Mouse (Mus musculus): ENCODE results near the gene Vps37c. TPM values are rescaled to one million over a fixed set of nuclear protein-coding genes. Genes with fewer than 3 reads are reported as not detected.

The Vps37c gene
- polyA plus RNA-seq, 1 experiment from 2014 or later, result 32.5 TPM

- H3K9ac ChIP-seq, result no peak overlapping the region
- H3K4me3 ChIP-seq (replicated peaks), result no peak overlapping the region
- no peak overlapping the region for H3K27ac ChIP-seq
- H3K9me3 ChIP-seq, result no peaks in the 10 kb centered on the region
- H3K4me2 ChIP-seq, result no peak overlapping the region
- 95% methylated on average over 4 of the region's 4 CpGs for WGBS
- no peaks in the 10 kb centered on the region for H3K27me3 ChIP-seq
- peaks cover 47% of the 10 kb centered on the region for H3K4me1 ChIP-seq
- no peaks in the 10 kb centered on the region for H3K36me3 ChIP-seq (replicated peaks)
- no peak for ATAC-seq (ENCODE audit: low FRiP score)
Observed at GRCm38 (mm10) chr19:10691121-10691520, 2.6 kb downstream of the Vps37c start.

- no peak overlapping the region for H3K27ac ChIP-seq
- ATAC-seq (ENCODE audit: low FRiP score), result no peak
- H3K4me2 ChIP-seq, result no peak overlapping the region
- H3K9ac ChIP-seq, result no peak overlapping the region
- no peaks in the 10 kb centered on the region for H3K27me3 ChIP-seq
- H3K36me3 ChIP-seq (replicated peaks), result no peaks in the 10 kb centered on the region
- WGBS, result 83% methylated on average over 3 of the region's 3 CpGs
- peaks cover 48% of the 10 kb centered on the region for H3K4me1 ChIP-seq
- no peak overlapping the region for H3K4me3 ChIP-seq (replicated peaks)
- no peaks in the 10 kb centered on the region for H3K9me3 ChIP-seq
Observed at GRCm38 (mm10) chr19:10691660-10692059, 3.1 kb downstream of the Vps37c start.

GRCm38 (mm10) chr19:10692361-10692760 lies 3.8 kb downstream of the Vps37c start:
- H3K36me3 ChIP-seq (replicated peaks), result no peaks in the 10 kb centered on the region
- H3K9me3 ChIP-seq, result no peaks in the 10 kb centered on the region
- peaks cover 54% of the 10 kb centered on the region for H3K4me1 ChIP-seq
- WGBS, result 92% methylated on average over 4 of the region's 4 CpGs
- H3K9ac ChIP-seq, result no peak overlapping the region
- no peak for ATAC-seq (ENCODE audit: low FRiP score)
- H3K27me3 ChIP-seq, result no peaks in the 10 kb centered on the region
- no peak overlapping the region for H3K4me2 ChIP-seq
- no peak overlapping the region for H3K27ac ChIP-seq
- no peak overlapping the region for H3K4me3 ChIP-seq (replicated peaks)

- Histone ChIP-seq H3K27me3 (no peaks in the 10 kb centered on the region), H3K4me1 (peaks cover 60% of the 10 kb centered on the region), H3K27ac (no peak overlapping the region), H3K4me2 (no peak overlapping the region), H3K9me3 (no peaks in the 10 kb centered on the region), H3K4me3 (replicated peaks) (no peak overlapping the region), H3K36me3 (replicated peaks) (no peaks in the 10 kb centered on the region), H3K9ac (no peak overlapping the region)
- WGBS, result 89% methylated on average over 10 of the region's 10 CpGs
- no peak for ATAC-seq (ENCODE audit: low FRiP score)
Observed at GRCm38 (mm10) chr19:10693926-10694682, 5.6 kb downstream of the Vps37c start.

- Histone ChIP-seq H3K36me3 (replicated peaks) (no peaks in the 10 kb centered on the region), H3K27ac (peak overlapping the region; percentile 76), H3K27me3 (no peaks in the 10 kb centered on the region), H3K9me3 (no peaks in the 10 kb centered on the region), H3K4me3 (replicated peaks) (no peak overlapping the region), H3K4me1 (peaks cover 60% of the 10 kb centered on the region), H3K9ac (peak overlapping the region; percentile 40; the same call in 1 of the 2 replicates), H3K4me2 (peak overlapping the region; percentile 11)
- WGBS, result 13% methylated on average over 7 of the region's 7 CpGs
- ATAC-seq (ENCODE audit: low FRiP score), result no peak
Observed at GRCm38 (mm10) chr19:10695801-10696200, 7.3 kb downstream of the Vps37c start.

GRCm38 (mm10) chr19:10698131-10698991 lies 9.8 kb downstream of the Vps37c start:
- H3K9me3 ChIP-seq, result no peaks in the 10 kb centered on the region
- H3K4me2 ChIP-seq, result no peak overlapping the region
- WGBS, result 77% methylated on average over 9 of the region's 9 CpGs
- H3K4me1 ChIP-seq, result peaks cover 58% of the 10 kb centered on the region
- no peak overlapping the region for H3K9ac ChIP-seq
- H3K36me3 ChIP-seq (replicated peaks), result no peaks in the 10 kb centered on the region
- no peaks in the 10 kb centered on the region for H3K27me3 ChIP-seq
- H3K27ac ChIP-seq, result no peak overlapping the region
- ATAC-seq (ENCODE audit: low FRiP score), result no peak
- no peak overlapping the region for H3K4me3 ChIP-seq (replicated peaks)

GRCm38 (mm10) chr19:10699851-10700250 lies 11.3 kb downstream of the Vps37c start:
- Histone ChIP-seq H3K27ac (no peak overlapping the region), H3K9me3 (no peaks in the 10 kb centered on the region), H3K36me3 (replicated peaks) (no peaks in the 10 kb centered on the region), H3K4me2 (no peak overlapping the region), H3K9ac (no peak overlapping the region), H3K4me1 (peaks cover 58% of the 10 kb centered on the region), H3K27me3 (no peaks in the 10 kb centered on the region), H3K4me3 (replicated peaks) (no peak overlapping the region)
- no peak for ATAC-seq (ENCODE audit: low FRiP score)
- WGBS, result 56% methylated on average over 9 of the region's 9 CpGs

- H3K27me3 ChIP-seq, result no peaks in the 10 kb centered on the region
- no peaks in the 10 kb centered on the region for H3K36me3 ChIP-seq (replicated peaks)
- H3K4me3 ChIP-seq (replicated peaks), result no peak overlapping the region
- 57% methylated on average over 6 of the region's 6 CpGs for whole genome bisulfite sequencing
- no peak overlapping the region for H3K4me2 ChIP-seq
- peaks cover 47% of the 10 kb centered on the region for H3K4me1 ChIP-seq
- H3K27ac ChIP-seq, result no peak overlapping the region
- no peak overlapping the region for H3K9ac ChIP-seq
- no peaks in the 10 kb centered on the region for H3K9me3 ChIP-seq
- ATAC-seq (ENCODE audit: low FRiP score), result 0 out of 2 replicates have a peak, but pooled peaks have one; percentile 31
Observed at GRCm38 (mm10) chr19:10701013-10701726, 12.6 kb downstream of the Vps37c start.

GRCm38 (mm10) chr19:10702125-10702524 lies 13.6 kb downstream of the Vps37c start:
- WGBS, result 91% methylated on average over 8 of the region's 8 CpGs
- Histone ChIP-seq H3K36me3 (replicated peaks) (peaks cover 6% of the 10 kb centered on the region; the same call in 1 of the 2 replicates), H3K27ac (no peak overlapping the region), H3K4me2 (no peak overlapping the region), H3K27me3 (no peaks in the 10 kb centered on the region), H3K9me3 (no peaks in the 10 kb centered on the region), H3K9ac (no peak overlapping the region), H3K4me3 (replicated peaks) (no peak overlapping the region), H3K4me1 (peaks cover 43% of the 10 kb centered on the region)
- ATAC-seq (ENCODE audit: low FRiP score), result no peak

- ATAC-seq (ENCODE audit: low FRiP score), result no peak
Observed at GRCm38 (mm10) chr19:10703470-10703869, 14.9 kb downstream of the Vps37c start.

GRCm38 (mm10) chr19:10707087-10707875 lies 18.7 kb downstream of the Vps37c start:
- 77% methylated on average over 13 of the region's 13 CpGs for WGBS
- Histone ChIP-seq H3K27me3 (no peaks in the 10 kb centered on the region), H3K36me3 (replicated peaks) (peaks cover 34% of the 10 kb centered on the region), H3K4me1 (peaks cover 19% of the 10 kb centered on the region), H3K9me3 (no peaks in the 10 kb centered on the region), H3K4me3 (replicated peaks) (no peak overlapping the region), H3K4me2 (no peak overlapping the region), H3K27ac (no peak overlapping the region), H3K9ac (no peak overlapping the region)
- no peak for ATAC-seq (ENCODE audit: low FRiP score)

More at GRCm38 (mm10) chr19:10703470-10703869, 14.9 kb downstream of the Vps37c start:
- no peak overlapping the region for H3K4me2 ChIP-seq
- H3K27ac ChIP-seq, result no peak overlapping the region
- no peaks in the 10 kb centered on the region for H3K9me3 ChIP-seq
- 91% methylated on average over 8 of the region's 8 CpGs for WGBS
- peaks cover 15% of the 10 kb centered on the region; the same call in 1 of the 2 replicates for H3K36me3 ChIP-seq (replicated peaks)
- no peak overlapping the region for H3K4me3 ChIP-seq (replicated peaks)
- peaks cover 33% of the 10 kb centered on the region for H3K4me1 ChIP-seq
- H3K27me3 ChIP-seq, result no peaks in the 10 kb centered on the region
- no peak overlapping the region for H3K9ac ChIP-seq

Measured in forebrain, embryonic 12.5 days (tissue).